Mouse (Mus musculus) layer of hippocampus, adult 2 months (tissue): ENCODE measurements around the gene Dmwd. TPM values are rescaled to one million over a fixed set of nuclear protein-coding genes. Genes with fewer than 3 reads are reported as not detected.

ENCODE experiments used
- DNase-seq, 2 experiments: peaks; one replicate each; pipeline ENCODE4 v3.0.0; 2022; ENCODE audit warnings: low spot score in 2 of 2
- H3K27ac ChIP-seq: fragments of 200-600 bp; 2 replicates; pipeline ENCODE4 v1.8.1; 2022
- H3K4me3 ChIP-seq: fragments of 200-600 bp; 2 replicates; pipeline ENCODE4 v1.8.1; 2022; ENCODE audit warnings: mild to moderate bottlenecking
- CTCF ChIP-seq: fragments of 200-600 bp; conservative IDR thresholded peaks from 2 replicates; pipeline ENCODE4 v1.8.1; 2022; ENCODE audit warnings: antibody characterized with exemption, mild to moderate bottlenecking, moderate library complexity
- microRNA-seq, 2 experiments: library from miRNA; unstranded; fragments of <30 nt; microRNA quantifications; one replicate each; pipeline ENCODE4 v1.2.0; 2021
- total RNA-seq, 2 experiments: library from RNA; stranded (reverse); gene quantifications; 2 replicates each; pipeline ENCODE4 v1.2.3; 2021

Dmwd gene
- total RNA-seq, 2 experiments from 2014 or later, result 154 TPM

- no peak for TF ChIP-seq CTCF
- no peak for DNase-seq
- H3K27ac ChIP-seq, result no peak overlapping the region
- H3K4me3 ChIP-seq, result no peak overlapping the region
Measured at GRCm38 (mm10) chr7:19104486-19104885, 28.5 kb downstream of the Dmwd start.

GRCm38 (mm10) chr7:19107436-19107835 lies 31.4 kb downstream of the Dmwd start:
- Histone ChIP-seq H3K4me3 (no peak overlapping the region), H3K27ac (no peak overlapping the region)
- no peak for TF ChIP-seq CTCF
- DNase-seq, result no peak

- H3K4me3 ChIP-seq, result no peak overlapping the region
- no peak for TF ChIP-seq CTCF
Measured at GRCm38 (mm10) chr7:19109565-19109964, 33.5 kb downstream of the Dmwd start.

GRCm38 (mm10) chr7:19118028-19118771 lies 42.2 kb downstream of the Dmwd start, which contains the start of gene Gm4969:
TSS of gene Gm4969 (minus strand) at chr7:19118368.
- peak in 1 of 2 experiments; percentile 53 for DNase-seq
- Histone ChIP-seq H3K27ac (no peak within 1 kb of the TSS), H3K4me3 (peak within 1 kb of the TSS; percentile 44)
- TF ChIP-seq CTCF, result peak; percentile 49

More at GRCm38 (mm10) chr7:19109565-19109964, 33.5 kb downstream of the Dmwd start:
- no peak for DNase-seq
- no peak overlapping the region for H3K27ac ChIP-seq

- Histone ChIP-seq H3K4me3 (0 out of 2 replicates have a peak overlapping the region, but pooled peaks have one; percentile 84), H3K27ac (no peak overlapping the region)
- TF ChIP-seq CTCF, result no peak
Measured at GRCm38 (mm10) chr7:19119083-19119482, 43.1 kb downstream of the Dmwd start.

GRCm38 (mm10) chr7:19119631-19120429 lies 43.8 kb downstream of the Dmwd start, which contains the start of gene Fbxo46:
TSS of gene Fbxo46 (plus strand) at chr7:19119859.
- TF ChIP-seq CTCF, result no peak
- DNase-seq, result peak; percentile 94 to 99
- Histone ChIP-seq H3K4me3 (peak within 1 kb of the TSS; percentile 84), H3K27ac (peak within 1 kb of the TSS; percentile 82)

More at GRCm38 (mm10) chr7:19119083-19119482, 43.1 kb downstream of the Dmwd start:
- no peak for DNase-seq

- no peak for DNase-seq
- TF ChIP-seq CTCF, result no peak
- H3K4me3 ChIP-seq, result no peak overlapping the region
- H3K27ac ChIP-seq, result no peak overlapping the region
Measured at GRCm38 (mm10) chr7:19121686-19122085, 45.7 kb downstream of the Dmwd start.

- TF ChIP-seq CTCF, result no peak
- no peak for DNase-seq
- no peak overlapping the region for H3K4me3 ChIP-seq
Measured at GRCm38 (mm10) chr7:19124713-19125112, 48.7 kb downstream of the Dmwd start.

GRCm38 (mm10) chr7:19127744-19128143 lies 51.7 kb downstream of the Dmwd start:
- DNase-seq, result no peak
- Histone ChIP-seq H3K27ac (peak overlapping the region; percentile 23; the same call in 1 of the 2 replicates), H3K4me3 (no peak overlapping the region)
- TF ChIP-seq CTCF, result no peak

More at GRCm38 (mm10) chr7:19124713-19125112, 48.7 kb downstream of the Dmwd start:
- H3K27ac ChIP-seq, result no peak overlapping the region

GRCm38 (mm10) chr7:19129396-19129795 lies 53.4 kb downstream of the Dmwd start:
- DNase-seq, result no peak
- H3K4me3 ChIP-seq, result no peak overlapping the region
- H3K27ac ChIP-seq, result no peak overlapping the region
- no peak for TF ChIP-seq CTCF

GRCm38 (mm10) chr7:19130657-19131056 lies 54.6 kb downstream of the Dmwd start:
- no peak for DNase-seq
- Histone ChIP-seq H3K27ac (peak overlapping the region; percentile 99), H3K4me3 (peak overlapping the region; percentile 59; the same call in 1 of the 2 replicates)
- TF ChIP-seq CTCF, result peak; percentile 60

GRCm38 (mm10) chr7:19131324-19131848 lies 55.4 kb downstream of the Dmwd start:
- Histone ChIP-seq H3K4me3 (peak overlapping the region; percentile 59), H3K27ac (peak overlapping the region; percentile 99)
- peak; percentile 91 for TF ChIP-seq CTCF
- peak; percentile 96 to 98 for DNase-seq

Small RNA genes lying within 50 kb of the gene (microRNA-seq; reads per million reads assigned to microRNA genes)
- gene Mir3100, result 2.2 to 2.9 reads per million in 2 experiments

Other genes starting within 250 kb of the Dmwd start
- gene Mill2, start 236.3 kb upstream of the Dmwd start, total RNA-seq, result 1 to 10 TPM; 2.3 to 2.6 TPM
- gene Pglyrp1, start 204.9 kb upstream of the Dmwd start, total RNA-seq, result 10 to 100 TPM; 15.1 to 15.2 TPM
- gene Ccdc61, start 165.8 kb upstream of the Dmwd start, total RNA-seq, result 10 to 100 TPM; 10.9 to 12.6 TPM
- gene Nova2, start 150.3 kb upstream of the Dmwd start, total RNA-seq, result 10 to 100 TPM; 82.7 to 85.4 TPM
- gene Nanos2, start 88.8 kb upstream of the Dmwd start, total RNA-seq, result under 1 TPM; 0.54 to 0.66 TPM
- gene Mypop, start 85.0 kb upstream of the Dmwd start, total RNA-seq, result 10 to 100 TPM; 44.0 to 46.4 TPM
- gene Irf2bp1, start 72.2 kb upstream of the Dmwd start, total RNA-seq, result 10 to 100 TPM; 52.7 to 56.3 TPM
- gene Foxa3, start 52.7 kb upstream of the Dmwd start, total RNA-seq, result not detected
- gene Sympk, start 51.9 kb upstream of the Dmwd start, total RNA-seq, result 100 to 1,000 TPM; 112 to 114 TPM
- under 1 TPM in 1 of 2 experiments, not detected in 1; 0.20 TPM for gene Rsph6a, start 21.5 kb upstream of the Dmwd start, total RNA-seq
- 10 to 100 TPM; 38.8 to 56.8 TPM for gene Dmpk, start 7.6 kb downstream of the Dmwd start, total RNA-seq
- gene Six5, start 18.4 kb downstream of the Dmwd start, total RNA-seq, result 1 to 10 TPM; 2.4 to 2.8 TPM
- under 1 TPM; 0.33 to 0.71 TPM for gene Gm4969, start 42.1 kb downstream of the Dmwd start, total RNA-seq
- gene Fbxo46, start 43.6 kb downstream of the Dmwd start, total RNA-seq, result 10 to 100 TPM; 12.5 to 13.1 TPM
- 10 to 100 TPM; 17.6 to 18.4 TPM for gene Qpctl, start 73.1 kb downstream of the Dmwd start, total RNA-seq
- gene Snrpd2, start 73.5 kb downstream of the Dmwd start, total RNA-seq, result 10 to 100 TPM; 76.0 to 80.5 TPM
- 1 to 10 TPM in 1 of 2 experiments, under 1 TPM in 1; 0.87 to 1.2 TPM for gene Gipr, start 89.9 kb downstream of the Dmwd start, total RNA-seq
- 100 to 1,000 TPM; 159 to 162 TPM for gene Eml2, start 100.2 kb downstream of the Dmwd start, total RNA-seq
- 1 to 10 TPM; 1.6 to 2.5 TPM for gene Gpr4, start 136.3 kb downstream of the Dmwd start, total RNA-seq
- gene Opa3, start 152.1 kb downstream of the Dmwd start, total RNA-seq, result 10 to 100 TPM; 37.4 to 38.7 TPM
- gene Vasp, start 195.6 kb downstream of the Dmwd start, total RNA-seq, result 10 to 100 TPM; 15.7 to 17.1 TPM
- not detected for gene Ppm1n, start 203.8 kb downstream of the Dmwd start, total RNA-seq
- gene Rtn2, start 206.4 kb downstream of the Dmwd start, total RNA-seq, result 10 to 100 TPM; 90.3 to 92.7 TPM
- 10 to 100 TPM; 12.8 to 14.1 TPM for gene Fosb, start 233.8 kb downstream of the Dmwd start, total RNA-seq